Mouse (Mus musculus): ENCODE results near the gene Sap18. TPM values are rescaled to one million over a fixed set of nuclear protein-coding genes. Genes with fewer than 3 reads are reported as not detected.

Sap18 gene
- polyA plus RNA-seq, 1 experiment, result 13.7 TPM

DNA sequence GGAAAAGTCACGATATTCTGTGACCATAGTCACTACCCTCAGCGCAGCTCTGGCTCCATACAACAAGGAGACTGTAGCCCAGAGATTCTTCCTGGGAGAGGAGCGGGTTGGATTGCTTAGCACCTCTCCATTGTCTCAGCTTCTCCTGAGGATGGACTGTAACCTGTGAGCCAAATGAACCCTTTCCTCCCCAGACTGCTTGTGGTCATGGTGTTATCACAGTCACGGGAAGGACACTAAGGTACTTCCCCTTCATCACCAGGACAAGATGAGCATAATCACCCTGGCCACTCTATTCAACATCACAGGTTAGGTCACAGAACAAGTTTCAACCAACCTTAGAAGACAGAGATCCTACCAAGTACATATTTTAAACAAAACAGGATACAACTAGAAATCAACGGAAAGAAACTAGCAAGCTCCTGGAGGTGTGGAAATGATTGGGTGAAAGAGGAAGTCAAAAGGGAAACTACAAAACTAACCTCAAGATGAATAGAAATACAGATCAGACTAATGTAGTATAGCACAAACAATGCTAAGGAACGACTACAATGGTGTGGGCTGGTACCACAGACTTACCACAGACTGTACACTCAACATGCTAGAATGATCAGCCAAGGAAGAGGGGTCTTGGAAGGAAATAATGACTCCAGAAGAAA is 25.7 kb upstream of the Sap18 start:
- Histone ChIP-seq H3K4me3 (ENCODE audit: insufficient read depth, low read length) (no peak overlapping the region), H3K4me1 (ENCODE audit: control insufficient read depth, insufficient read depth, low read length) (peaks cover 10% of the 10 kb centered on the region), H3K27ac (ENCODE audit: insufficient read depth, low read depth, low read length) (no peak overlapping the region)
- TF ChIP-seq POLR2A (IDR thresholded peaks at IDR 0.05; ENCODE audit: borderline replicate concordance, low read depth, low read length) (no peak), CTCF (IDR thresholded peaks at IDR 0.05; ENCODE audit: low read depth, low read length) (no peak)

DNA sequence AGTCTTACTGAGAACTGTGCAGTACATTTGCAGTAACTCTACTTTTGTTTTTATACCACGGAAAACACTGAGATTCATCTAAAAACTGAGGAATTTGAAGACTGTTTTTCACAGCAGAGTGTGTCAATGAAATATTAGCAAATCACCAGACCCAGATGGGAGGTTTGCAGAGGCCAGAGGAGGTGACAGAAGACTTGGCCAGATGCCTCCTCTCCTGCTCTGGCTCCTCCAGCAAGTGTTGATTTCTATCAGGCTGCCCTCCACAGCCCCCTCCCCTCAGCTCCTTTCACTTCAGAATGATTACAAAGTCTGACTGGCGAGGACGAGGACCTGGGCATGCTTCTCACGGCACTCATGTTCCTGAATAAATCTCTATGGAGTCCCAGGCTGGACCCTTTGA is 10.6 kb upstream of the Sap18 start:
- H3K4me3 ChIP-seq (ENCODE audit: insufficient read depth, low read length), result no peak overlapping the region
- H3K27ac ChIP-seq (ENCODE audit: insufficient read depth, low read depth, low read length), result no peak overlapping the region
- TF ChIP-seq CTCF (IDR thresholded peaks at IDR 0.05; ENCODE audit: low read depth, low read length) (no peak), POLR2A (IDR thresholded peaks at IDR 0.05; ENCODE audit: borderline replicate concordance, low read depth, low read length) (no peak)
- H3K4me1 ChIP-seq (ENCODE audit: control insufficient read depth, insufficient read depth, low read length), result no peaks in the 10 kb centered on the region

DNA sequence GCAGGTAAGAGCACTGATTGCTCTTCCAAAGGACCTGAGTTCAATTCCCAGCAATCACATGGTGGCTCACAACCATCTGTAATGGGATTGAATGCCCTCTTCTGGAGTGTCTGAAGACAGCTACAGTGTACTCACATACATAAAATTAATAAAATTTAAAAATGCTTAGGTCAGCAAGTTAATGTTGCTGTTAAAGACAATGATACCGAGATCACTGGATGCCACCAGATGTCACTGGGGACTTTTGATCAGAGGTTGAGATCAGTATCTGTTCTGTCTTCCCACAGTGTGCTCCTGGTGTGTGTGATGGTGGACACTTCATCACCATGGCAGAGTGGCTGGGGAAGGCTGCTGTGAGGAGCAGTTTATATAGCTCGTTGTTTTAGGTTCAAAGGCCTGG is 8.7 kb upstream of the Sap18 start:
- Histone ChIP-seq H3K27ac (ENCODE audit: insufficient read depth, low read depth, low read length) (no peak overlapping the region), H3K4me1 (ENCODE audit: control insufficient read depth, insufficient read depth, low read length) (no peaks in the 10 kb centered on the region), H3K4me3 (ENCODE audit: insufficient read depth, low read length) (no peak overlapping the region)
- no peak for TF ChIP-seq POLR2A (IDR thresholded peaks at IDR 0.05; ENCODE audit: borderline replicate concordance, low read depth, low read length)
- no peak for TF ChIP-seq CTCF (IDR thresholded peaks at IDR 0.05; ENCODE audit: low read depth, low read length)

DNA sequence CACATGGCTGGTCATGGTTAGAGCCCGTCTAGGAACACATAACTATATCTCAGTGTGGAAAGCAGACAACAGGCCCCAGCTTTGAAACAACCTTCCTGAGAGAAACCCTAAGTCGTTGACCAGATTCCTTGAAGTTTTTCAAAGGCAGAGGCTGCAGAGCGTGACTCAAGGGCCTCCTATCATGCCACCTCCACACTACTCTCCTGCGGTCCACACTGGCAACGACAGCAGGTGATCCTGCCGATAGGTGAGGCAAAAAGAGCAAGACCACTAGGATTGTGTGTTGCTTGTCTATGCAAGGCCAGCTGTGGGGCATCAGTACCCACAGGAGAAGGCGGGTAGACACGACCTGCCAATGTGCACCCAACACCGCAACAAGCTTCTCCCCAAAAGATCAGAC is 8.2 kb upstream of the Sap18 start:
- TF ChIP-seq POLR2A (IDR thresholded peaks at IDR 0.05; ENCODE audit: borderline replicate concordance, low read depth, low read length) (no peak), CTCF (IDR thresholded peaks at IDR 0.05; ENCODE audit: low read depth, low read length) (no peak)

GRCm38 (mm10) chr14:57791171-57791570 is 6.8 kb upstream of the Sap18 start:
- no peak overlapping the region for H3K27ac ChIP-seq (ENCODE audit: insufficient read depth, low read depth, low read length)

More for the DNA sequence above, 8.2 kb upstream of the Sap18 start:
- no peaks in the 10 kb centered on the region for H3K4me1 ChIP-seq (ENCODE audit: control insufficient read depth, insufficient read depth, low read length)
- no peak overlapping the region for H3K27ac ChIP-seq (ENCODE audit: insufficient read depth, low read depth, low read length)
- H3K4me3 ChIP-seq (ENCODE audit: insufficient read depth, low read length), result no peak overlapping the region

DNA sequence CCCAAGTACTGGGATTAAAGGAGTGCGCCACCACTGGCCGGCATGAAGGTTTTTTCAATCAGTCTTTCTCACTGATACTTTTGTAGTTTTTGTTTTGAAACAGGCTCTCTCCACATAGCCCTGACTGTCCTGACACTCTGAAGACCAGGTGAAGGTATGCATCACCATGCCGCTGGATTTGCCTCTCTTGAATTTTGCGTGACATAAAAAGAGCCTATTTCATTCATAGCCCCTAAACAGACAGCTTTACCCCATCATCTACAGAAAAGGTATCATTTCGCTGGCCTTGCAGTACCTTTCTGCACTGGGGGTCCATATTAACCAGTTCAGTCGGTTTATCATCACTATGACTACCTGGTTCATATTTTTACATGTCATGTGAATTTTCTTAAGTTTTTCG is 429 bp upstream of the Sap18 start:
- Histone ChIP-seq H3K27ac (ENCODE audit: insufficient read depth, low read depth, low read length) (peak overlapping the region; percentile 43), H3K4me1 (ENCODE audit: control insufficient read depth, insufficient read depth, low read length) (peaks cover 9% of the 10 kb centered on the region), H3K4me3 (ENCODE audit: insufficient read depth, low read length) (peak overlapping the region; percentile 59)
- no peak for TF ChIP-seq CTCF (IDR thresholded peaks at IDR 0.05; ENCODE audit: low read depth, low read length)
- no peak for TF ChIP-seq POLR2A (IDR thresholded peaks at IDR 0.05; ENCODE audit: borderline replicate concordance, low read depth, low read length)

More at GRCm38 (mm10) chr14:57791171-57791570, 6.8 kb upstream of the Sap18 start:
- no peaks in the 10 kb centered on the region for H3K4me1 ChIP-seq (ENCODE audit: control insufficient read depth, insufficient read depth, low read length)
- TF ChIP-seq CTCF (IDR thresholded peaks at IDR 0.05; ENCODE audit: low read depth, low read length) (no peak), POLR2A (IDR thresholded peaks at IDR 0.05; ENCODE audit: borderline replicate concordance, low read depth, low read length) (no peak)
- no peak overlapping the region for H3K4me3 ChIP-seq (ENCODE audit: insufficient read depth, low read length)

DNA sequence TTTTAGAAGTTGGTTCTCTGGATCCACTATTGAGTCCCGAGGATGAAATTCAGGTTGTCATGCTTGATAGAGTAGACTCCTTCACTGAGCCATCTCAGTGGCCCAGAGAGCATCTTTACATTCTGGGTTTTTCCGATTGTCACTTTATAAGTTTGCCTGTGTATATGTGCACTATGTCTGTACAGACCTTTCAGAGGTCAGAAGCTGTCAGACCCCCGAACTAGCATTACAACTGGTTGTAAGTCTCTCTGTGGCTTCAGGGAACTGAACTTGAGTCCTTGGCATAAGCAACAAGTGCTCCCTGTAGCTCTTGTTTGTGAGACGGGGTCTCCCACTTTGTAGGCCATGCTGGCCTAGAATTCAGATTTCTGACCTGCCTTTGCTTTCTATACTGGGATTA is 5.8 kb downstream of the Sap18 start:
- no peak overlapping the region for H3K27ac ChIP-seq (ENCODE audit: insufficient read depth, low read depth, low read length)
- H3K4me1 ChIP-seq (ENCODE audit: control insufficient read depth, insufficient read depth, low read length), result peaks cover 9% of the 10 kb centered on the region
- TF ChIP-seq CTCF (IDR thresholded peaks at IDR 0.05; ENCODE audit: low read depth, low read length), result no peak
- no peak for TF ChIP-seq POLR2A (IDR thresholded peaks at IDR 0.05; ENCODE audit: borderline replicate concordance, low read depth, low read length)
- H3K4me3 ChIP-seq (ENCODE audit: insufficient read depth, low read length), result no peak overlapping the region

GRCm38 (mm10) chr14:57808558-57808957 is 10.6 kb downstream of the Sap18 start:
- Histone ChIP-seq H3K4me3 (ENCODE audit: insufficient read depth, low read length) (no peak overlapping the region), H3K4me1 (ENCODE audit: control insufficient read depth, insufficient read depth, low read length) (no peaks in the 10 kb centered on the region), H3K27ac (ENCODE audit: insufficient read depth, low read depth, low read length) (no peak overlapping the region)
- TF ChIP-seq CTCF (IDR thresholded peaks at IDR 0.05; ENCODE audit: low read depth, low read length), result no peak
- no peak for TF ChIP-seq POLR2A (IDR thresholded peaks at IDR 0.05; ENCODE audit: borderline replicate concordance, low read depth, low read length)

GRCm38 (mm10) chr14:57810886-57811285 is 12.9 kb downstream of the Sap18 start:
- no peak for TF ChIP-seq CTCF (IDR thresholded peaks at IDR 0.05; ENCODE audit: low read depth, low read length)
- TF ChIP-seq POLR2A (IDR thresholded peaks at IDR 0.05; ENCODE audit: borderline replicate concordance, low read depth, low read length), result no peak
- Histone ChIP-seq H3K4me1 (ENCODE audit: control insufficient read depth, insufficient read depth, low read length) (no peaks in the 10 kb centered on the region), H3K27ac (ENCODE audit: insufficient read depth, low read depth, low read length) (no peak overlapping the region), H3K4me3 (ENCODE audit: insufficient read depth, low read length) (no peak overlapping the region)

DNA sequence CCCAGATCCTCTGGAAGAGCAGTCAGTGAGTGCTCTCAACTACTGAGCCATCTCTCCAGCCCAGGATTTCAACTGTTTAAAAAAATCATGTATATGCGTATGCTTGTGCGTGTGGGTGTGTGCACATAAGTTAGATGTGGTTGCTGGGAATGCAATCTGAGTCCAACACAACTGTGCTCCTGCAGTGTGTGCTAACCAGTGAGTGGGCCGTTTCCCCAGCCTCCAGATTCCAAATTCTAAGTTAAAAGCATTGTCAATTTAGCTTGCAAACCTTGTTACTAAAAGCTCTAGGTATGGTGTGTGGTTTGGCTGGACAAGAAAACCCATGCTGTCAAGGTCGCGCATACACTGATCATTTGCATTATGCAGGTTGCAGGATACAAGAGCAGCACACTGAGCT is 13.9 kb downstream of the Sap18 start:
- Histone ChIP-seq H3K27ac (ENCODE audit: insufficient read depth, low read depth, low read length) (no peak overlapping the region), H3K4me3 (ENCODE audit: insufficient read depth, low read length) (no peak overlapping the region), H3K4me1 (ENCODE audit: control insufficient read depth, insufficient read depth, low read length) (no peaks in the 10 kb centered on the region)
- no peak for TF ChIP-seq CTCF (IDR thresholded peaks at IDR 0.05; ENCODE audit: low read depth, low read length)
- no peak for TF ChIP-seq POLR2A (IDR thresholded peaks at IDR 0.05; ENCODE audit: borderline replicate concordance, low read depth, low read length)
